Comparison of ENCODE assay signal across 23 mouse cellular contexts in the genomic region with DNA sequence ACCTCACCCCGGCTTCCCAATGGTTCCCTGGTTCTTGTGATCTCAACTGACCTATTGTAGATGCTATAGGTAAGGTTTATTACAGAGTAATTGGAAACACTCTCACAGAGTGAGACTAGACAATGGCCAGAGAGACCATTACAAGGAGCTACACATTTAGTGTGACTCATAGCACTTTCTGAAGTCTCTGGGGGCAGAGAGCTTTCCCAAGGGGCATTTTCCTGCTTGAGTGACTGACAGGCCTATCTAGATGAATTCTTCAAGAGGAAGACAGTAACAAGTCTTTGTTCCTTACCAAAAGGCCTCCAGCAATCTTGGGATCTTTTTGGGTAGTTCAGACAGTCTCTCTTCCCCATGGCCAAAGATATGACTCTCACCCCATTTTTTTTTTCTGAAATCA.
"Had no signal": no experiment of that assay in that cellular context is flagged by ENCODE, and none has a peak within 500 bp of the region (broad histone marks: within the 10 kb centered on the region; RNA-seq: fewer than 3 reads in every experiment).

No protein-coding gene starts in this region.

- H3K4me1 ChIP-seq: lung, embryonic 15.5 days had no signal

- H3K4me2 ChIP-seq: limb, embryonic 13.5 days; lung, embryonic 15.5 days had no signal

- H3K9me3 ChIP-seq: limb, embryonic 10.5 days; liver, embryonic 12.5 days; liver, embryonic 15.5 days; lung, embryonic 15.5 days; megakaryocyte, embryonic 14.5 days had no signal

- H3K27me3 ChIP-seq: limb, embryonic 13.5 days; liver, embryonic 12.5 days; liver, embryonic 15.5 days; lung, embryonic 15.5 days had no signal

- H3K9ac ChIP-seq: limb, embryonic 13.5 days; liver, embryonic 15.5 days; lung, embryonic 15.5 days had no signal

- H3K36me3 ChIP-seq: limb, embryonic 10.5 days; limb, embryonic 13.5 days; liver, embryonic 12.5 days; liver, embryonic 15.5 days; lung, embryonic 15.5 days; midbrain, embryonic 10.5 days had no signal

- H3K27ac ChIP-seq: kidney, postnatal 0 days; layer of hippocampus, adult 2 months; limb, embryonic 10.5 days; limb, embryonic 13.5 days; liver, embryonic 12.5 days; liver, embryonic 15.5 days; lung, embryonic 15.5 days; midbrain, embryonic 10.5 days; stomach, postnatal 0 days had no signal

- H3K4me3 ChIP-seq: layer of hippocampus, adult 2 months; limb, embryonic 10.5 days; limb, embryonic 13.5 days; liver, embryonic 12.5 days; liver, embryonic 15.5 days; lung, embryonic 15.5 days; megakaryocyte, embryonic 14.5 days; midbrain, embryonic 10.5 days had no signal

- DNase-seq: kidney, adult 2 months; kidney, postnatal 25 days; layer of hippocampus, adult 9-11 months; liver; lung, adult 18-20 months; lung, postnatal 10 days; lung, postnatal 36 days; midbrain, embryonic 14.5 days; right cerebral cortex, adult 18-20 months; right cerebral cortex, postnatal 14 days; right cerebral cortex, postnatal 4 days; thymus, postnatal 25 days had no signal

- ATAC-seq: intestine, postnatal 0 days; liver, embryonic 12.5 days had no signal
